Mouse (Mus musculus): ENCODE measurements at regions not wholly inside any gene's neighbourhood (a gene's known extent, or its start where the extent isn't known, plus 50 kb on each side); places are given as distances from the start of the nearest gene placed in this dataset.

- no peak for DNase-seq
- no peaks in the 10 kb centered on the region for H3K4me1 ChIP-seq (replicated peaks; ENCODE audit: control insufficient read depth, insufficient read depth, low read length)
- TF ChIP-seq CTCF (IDR thresholded peaks at IDR 0.05; ENCODE audit: borderline replicate concordance, control insufficient read depth, extremely low read depth, insufficient read depth, low read length, poor library complexity) = no peak
- no peak for TF ChIP-seq POLR2A (IDR thresholded peaks at IDR 0.05; ENCODE audit: control insufficient read depth, extremely low read depth, insufficient read depth, low read length, poor library complexity)
- H3K4me3 ChIP-seq (ENCODE audit: control insufficient read depth, insufficient read depth, low read length) = no peak overlapping the region
- H3K27ac ChIP-seq (ENCODE audit: control insufficient read depth, insufficient read depth, low read length) = no peak overlapping the region
- no peaks in the 10 kb centered on the region for H3K27me3 ChIP-seq (ENCODE audit: control insufficient read depth, insufficient read depth, low read length)
- 90% methylated on average over 12 of the region's 12 CpGs for WGBS
- no peaks in the 10 kb centered on the region for H3K36me3 ChIP-seq (ENCODE audit: control insufficient read depth, insufficient read depth, low read length)
Measured at GRCm38 (mm10) chr9:101424974-101425670, 173.5 kb upstream of the Ppp2r3a start.

- Histone ChIP-seq H3K4me1 (replicated peaks; ENCODE audit: control insufficient read depth, insufficient read depth, low read length) (no peaks in the 10 kb centered on the region), H3K27me3 (ENCODE audit: control insufficient read depth, insufficient read depth, low read length) (no peaks in the 10 kb centered on the region), H3K27ac (ENCODE audit: control insufficient read depth, insufficient read depth, low read length) (no peak overlapping the region), H3K4me3 (ENCODE audit: control insufficient read depth, insufficient read depth, low read length) (no peak overlapping the region), H3K36me3 (ENCODE audit: control insufficient read depth, insufficient read depth, low read length) (no peaks in the 10 kb centered on the region)
- DNase-seq = no peak
- TF ChIP-seq POLR2A (IDR thresholded peaks at IDR 0.05; ENCODE audit: control insufficient read depth, extremely low read depth, insufficient read depth, low read length, poor library complexity) (no peak), CTCF (IDR thresholded peaks at IDR 0.05; ENCODE audit: borderline replicate concordance, control insufficient read depth, extremely low read depth, insufficient read depth, low read length, poor library complexity) (no peak)
- 76% methylated on average over 5 of the region's 5 CpGs for WGBS
Measured at GRCm38 (mm10) chr9:101423041-101423440, 171.4 kb upstream of the Ppp2r3a start.

- Histone ChIP-seq H3K4me3 (ENCODE audit: control insufficient read depth, insufficient read depth, low read length) (no peak overlapping the region), H3K36me3 (ENCODE audit: control insufficient read depth, insufficient read depth, low read length) (no peaks in the 10 kb centered on the region), H3K4me1 (replicated peaks; ENCODE audit: control insufficient read depth, insufficient read depth, low read length) (no peaks in the 10 kb centered on the region), H3K27me3 (ENCODE audit: control insufficient read depth, insufficient read depth, low read length) (no peaks in the 10 kb centered on the region), H3K27ac (ENCODE audit: control insufficient read depth, insufficient read depth, low read length) (no peak overlapping the region)
- no peak for TF ChIP-seq CTCF (IDR thresholded peaks at IDR 0.05; ENCODE audit: borderline replicate concordance, control insufficient read depth, extremely low read depth, insufficient read depth, low read length, poor library complexity)
- no peak for TF ChIP-seq POLR2A (IDR thresholded peaks at IDR 0.05; ENCODE audit: control insufficient read depth, extremely low read depth, insufficient read depth, low read length, poor library complexity)
- 91% methylated on average over 11 of the region's 11 CpGs for WGBS
- no peak for DNase-seq
Measured at GRCm38 (mm10) chr9:101422006-101422405, 170.4 kb upstream of the Ppp2r3a start.

- DNase-seq = no peak
- WGBS = 92% methylated on average over 7 of the region's 7 CpGs
- H3K36me3 ChIP-seq (ENCODE audit: control insufficient read depth, insufficient read depth, low read length) = no peaks in the 10 kb centered on the region
- TF ChIP-seq CTCF (IDR thresholded peaks at IDR 0.05; ENCODE audit: borderline replicate concordance, control insufficient read depth, extremely low read depth, insufficient read depth, low read length, poor library complexity) (no peak), POLR2A (IDR thresholded peaks at IDR 0.05; ENCODE audit: control insufficient read depth, extremely low read depth, insufficient read depth, low read length, poor library complexity) (no peak)
- no peaks in the 10 kb centered on the region for H3K4me1 ChIP-seq (replicated peaks; ENCODE audit: control insufficient read depth, insufficient read depth, low read length)
- H3K27ac ChIP-seq (ENCODE audit: control insufficient read depth, insufficient read depth, low read length) = no peak overlapping the region
- H3K27me3 ChIP-seq (ENCODE audit: control insufficient read depth, insufficient read depth, low read length) = no peaks in the 10 kb centered on the region
- no peak overlapping the region for H3K4me3 ChIP-seq (ENCODE audit: control insufficient read depth, insufficient read depth, low read length)
Measured at GRCm38 (mm10) chr9:101421136-101421535, 169.5 kb upstream of the Ppp2r3a start.

GRCm38 (mm10) chr9:101420181-101420580, 168.6 kb upstream of the Ppp2r3a start:
- Histone ChIP-seq H3K4me1 (replicated peaks; ENCODE audit: control insufficient read depth, insufficient read depth, low read length) (no peaks in the 10 kb centered on the region), H3K27ac (ENCODE audit: control insufficient read depth, insufficient read depth, low read length) (no peak overlapping the region), H3K4me3 (ENCODE audit: control insufficient read depth, insufficient read depth, low read length) (no peak overlapping the region), H3K27me3 (ENCODE audit: control insufficient read depth, insufficient read depth, low read length) (no peaks in the 10 kb centered on the region), H3K36me3 (ENCODE audit: control insufficient read depth, insufficient read depth, low read length) (no peaks in the 10 kb centered on the region)
- DNase-seq = no peak
- TF ChIP-seq POLR2A (IDR thresholded peaks at IDR 0.05; ENCODE audit: control insufficient read depth, extremely low read depth, insufficient read depth, low read length, poor library complexity) = no peak
- no peak for TF ChIP-seq CTCF (IDR thresholded peaks at IDR 0.05; ENCODE audit: borderline replicate concordance, control insufficient read depth, extremely low read depth, insufficient read depth, low read length, poor library complexity)
- WGBS = 97% methylated on average over 4 of the region's 4 CpGs

GRCm38 (mm10) chr9:101417660-101418059, 166.1 kb upstream of the Ppp2r3a start:
- DNase-seq = no peak
- TF ChIP-seq POLR2A (IDR thresholded peaks at IDR 0.05; ENCODE audit: control insufficient read depth, extremely low read depth, insufficient read depth, low read length, poor library complexity) (no peak), CTCF (IDR thresholded peaks at IDR 0.05; ENCODE audit: borderline replicate concordance, control insufficient read depth, extremely low read depth, insufficient read depth, low read length, poor library complexity) (no peak)
- Histone ChIP-seq H3K4me3 (ENCODE audit: control insufficient read depth, insufficient read depth, low read length) (no peak overlapping the region), H3K27ac (ENCODE audit: control insufficient read depth, insufficient read depth, low read length) (no peak overlapping the region), H3K27me3 (ENCODE audit: control insufficient read depth, insufficient read depth, low read length) (no peaks in the 10 kb centered on the region), H3K36me3 (ENCODE audit: control insufficient read depth, insufficient read depth, low read length) (no peaks in the 10 kb centered on the region), H3K4me1 (replicated peaks; ENCODE audit: control insufficient read depth, insufficient read depth, low read length) (no peaks in the 10 kb centered on the region)
- WGBS = 88% methylated on average over 2 of the region's 2 CpGs

GRCm38 (mm10) chr9:101416321-101416720, 164.7 kb upstream of the Ppp2r3a start:
- Histone ChIP-seq H3K36me3 (ENCODE audit: control insufficient read depth, insufficient read depth, low read length) (no peaks in the 10 kb centered on the region), H3K4me3 (ENCODE audit: control insufficient read depth, insufficient read depth, low read length) (no peak overlapping the region), H3K27me3 (ENCODE audit: control insufficient read depth, insufficient read depth, low read length) (no peaks in the 10 kb centered on the region), H3K27ac (ENCODE audit: control insufficient read depth, insufficient read depth, low read length) (no peak overlapping the region), H3K4me1 (replicated peaks; ENCODE audit: control insufficient read depth, insufficient read depth, low read length) (no peaks in the 10 kb centered on the region)
- no peak for TF ChIP-seq POLR2A (IDR thresholded peaks at IDR 0.05; ENCODE audit: control insufficient read depth, extremely low read depth, insufficient read depth, low read length, poor library complexity)
- no peak for DNase-seq
- 96% methylated on average over 6 of the region's 6 CpGs for WGBS

Measured in thymus, adult 2 months (tissue).